Mouse (Mus musculus) kidney, postnatal 36 days (tissue): ENCODE data around the gene Unk.

Source experiments
- DNase-seq, 2 experiments: peaks; one replicate each; pipeline ENCODE4 v3.0.0; 2021 to 2022; ENCODE audit warnings: mixed read lengths in 2 of 2

Gene Unk

DNA sequence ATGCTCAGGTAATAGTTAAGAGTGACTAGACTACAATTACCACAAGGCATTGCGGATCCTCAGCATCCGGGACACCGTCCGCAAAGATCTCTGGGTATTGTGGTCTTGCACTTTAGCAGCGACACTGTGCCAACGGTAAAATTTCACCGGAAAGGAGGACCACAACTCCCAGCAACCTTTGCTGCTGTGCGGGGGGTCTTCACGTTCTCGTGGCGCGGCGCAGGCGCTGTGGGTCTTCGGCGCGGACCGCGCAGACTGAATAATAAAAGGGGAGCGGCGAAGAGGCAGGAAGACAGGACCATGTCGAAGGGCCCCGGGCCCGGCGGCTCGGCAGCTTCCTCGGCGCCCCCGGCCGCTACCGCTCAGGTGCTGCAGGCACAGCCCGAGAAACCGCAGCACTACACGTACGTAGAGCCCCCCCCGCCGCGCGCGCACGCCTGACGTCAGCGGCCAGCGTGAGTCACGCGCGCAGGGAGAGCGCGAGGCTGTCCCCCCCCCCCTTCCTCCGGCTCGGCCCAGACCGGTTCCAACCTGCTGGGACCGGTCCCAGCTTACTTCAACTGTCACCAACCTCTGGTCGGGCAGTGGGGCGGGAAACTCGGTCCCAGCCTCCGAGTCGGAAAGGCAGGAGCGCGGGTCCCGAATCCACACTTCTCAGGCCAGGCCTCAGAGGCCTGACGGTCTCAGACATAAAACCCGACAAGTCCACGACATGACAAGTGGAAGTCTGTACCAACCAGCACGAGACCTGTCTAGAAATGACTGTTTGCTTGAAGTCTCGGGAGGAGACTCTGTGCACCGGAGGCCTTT, at the start of gene Unk:
Gene Unk, plus strand, starts transcription at position 235 of the 810 bp plus-strand sequence.
- peak; percentile 98 to 99 for DNase-seq

DNA sequence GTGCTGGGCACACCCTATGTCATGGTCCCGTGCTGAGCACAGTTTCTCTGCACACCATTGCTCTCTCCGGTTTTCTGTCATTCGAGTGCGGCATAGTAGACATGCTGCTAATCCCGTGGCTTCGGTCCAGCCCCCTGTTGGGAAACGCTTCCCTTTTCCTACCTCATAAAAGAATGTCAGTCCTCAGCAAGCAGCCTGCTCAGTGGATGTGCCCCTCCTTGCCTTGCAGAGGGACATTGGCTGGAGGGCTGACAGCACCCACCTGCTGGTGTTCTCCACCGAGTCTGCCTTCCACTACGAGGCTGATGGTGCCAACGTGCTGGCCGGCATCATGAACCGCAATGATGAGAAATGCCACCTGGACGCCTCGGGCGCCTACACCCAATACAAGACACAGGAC, 47.6 kb upstream of the Unk start:
- DNase-seq = no peak

DNA sequence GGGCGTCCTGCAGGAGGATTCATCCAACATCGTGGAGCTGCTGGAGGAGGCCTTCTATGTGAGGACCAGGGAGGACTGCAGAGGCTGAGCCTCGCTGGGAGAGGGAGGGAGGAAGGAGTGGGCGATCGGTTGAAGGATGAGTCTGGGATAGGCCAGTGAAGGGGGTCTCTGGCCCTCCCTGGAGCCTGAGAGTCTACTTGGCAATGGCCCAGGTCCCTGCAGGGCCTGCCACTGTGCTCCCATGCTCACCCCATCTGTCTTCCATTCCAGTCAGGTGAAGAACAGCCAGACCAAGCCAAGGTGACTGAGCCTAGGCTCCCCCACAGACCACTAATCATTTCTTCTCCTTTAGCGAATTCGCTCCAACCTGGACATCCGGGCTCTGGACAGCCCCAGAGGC, 46.8 kb upstream of the Unk start:
- DNase-seq = no peak

DNA sequence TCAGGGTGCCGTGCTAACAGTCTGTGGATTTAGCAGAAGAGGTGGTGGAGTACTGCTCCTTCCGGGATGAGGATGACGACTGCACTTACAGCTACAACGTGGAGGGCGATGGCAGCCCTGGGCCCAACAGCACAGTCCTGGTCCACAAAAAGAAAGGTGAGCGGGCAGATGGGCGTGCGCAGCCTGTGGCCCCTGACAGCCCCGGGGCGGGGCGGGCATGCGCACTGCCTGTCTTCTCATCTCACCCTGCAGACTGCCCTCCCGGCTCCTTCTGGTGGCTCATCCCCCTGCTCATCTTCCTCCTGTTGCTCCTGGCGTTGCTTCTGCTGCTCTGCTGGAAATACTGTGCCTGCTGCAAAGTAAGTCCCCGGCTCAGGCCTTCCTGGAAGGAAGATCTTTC, 40.4 kb upstream of the Unk start:
- DNase-seq = no peak

DNA sequence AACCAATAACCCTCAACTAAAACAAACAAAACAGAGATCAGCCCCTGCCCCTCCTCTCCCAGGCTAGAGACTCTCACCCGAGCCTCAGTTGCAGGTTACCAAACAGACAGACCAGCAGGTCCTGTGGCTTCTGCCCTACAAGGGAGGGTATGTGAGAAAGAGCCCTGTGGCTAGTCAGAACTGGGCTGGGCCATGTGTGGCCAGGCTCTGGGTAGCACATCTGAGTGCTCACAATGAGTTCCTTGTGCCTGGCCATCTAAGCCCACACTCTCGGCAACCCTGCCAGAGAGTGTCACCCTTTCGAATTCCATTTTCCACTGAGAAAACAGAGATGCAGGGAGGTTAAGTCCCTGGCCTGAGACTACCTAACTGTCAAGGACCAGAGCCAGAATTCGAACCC, 38.0 kb upstream of the Unk start:
- no peak for DNase-seq

DNA sequence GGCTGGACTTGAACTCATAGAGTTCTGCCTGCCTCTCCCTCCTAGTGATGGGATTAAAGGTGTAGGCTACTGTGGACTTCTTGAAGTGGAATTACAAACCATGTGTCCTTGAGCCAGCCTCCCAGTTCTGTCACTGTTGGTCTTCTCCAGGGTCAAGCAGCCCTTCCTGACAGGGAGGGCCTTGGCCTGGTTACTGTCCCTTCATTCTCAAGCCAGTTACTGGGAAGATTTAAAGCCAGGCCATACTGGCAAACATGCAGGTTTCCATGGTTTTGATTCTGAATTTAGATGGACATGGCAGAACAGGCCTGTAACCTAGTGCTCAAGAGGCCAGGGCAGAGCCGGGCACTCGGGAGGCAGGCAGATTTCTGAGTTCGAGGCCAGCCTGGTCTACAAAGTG, 34.9 kb upstream of the Unk start:
- DNase-seq = no peak

DNA sequence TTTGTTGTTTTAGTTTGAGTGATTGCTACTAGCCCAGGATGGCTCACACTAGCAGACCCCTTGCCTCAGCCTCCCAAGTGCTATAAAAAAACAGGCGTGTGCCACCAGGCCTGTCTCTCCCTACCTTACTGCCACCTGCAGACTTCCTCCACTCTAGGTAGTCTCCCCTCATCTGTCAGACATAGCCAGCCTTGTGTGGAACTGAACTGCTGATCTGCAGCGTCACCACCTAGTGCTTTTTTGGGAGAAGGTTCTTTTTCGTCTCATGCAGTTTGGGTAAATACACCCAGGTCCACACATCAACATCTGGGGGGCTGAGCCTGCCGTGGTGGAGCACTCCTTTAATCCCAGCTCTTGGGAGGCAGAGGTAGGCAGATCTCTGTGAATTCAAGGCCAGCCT, 33.1 kb upstream of the Unk start:
- DNase-seq = no peak

DNA sequence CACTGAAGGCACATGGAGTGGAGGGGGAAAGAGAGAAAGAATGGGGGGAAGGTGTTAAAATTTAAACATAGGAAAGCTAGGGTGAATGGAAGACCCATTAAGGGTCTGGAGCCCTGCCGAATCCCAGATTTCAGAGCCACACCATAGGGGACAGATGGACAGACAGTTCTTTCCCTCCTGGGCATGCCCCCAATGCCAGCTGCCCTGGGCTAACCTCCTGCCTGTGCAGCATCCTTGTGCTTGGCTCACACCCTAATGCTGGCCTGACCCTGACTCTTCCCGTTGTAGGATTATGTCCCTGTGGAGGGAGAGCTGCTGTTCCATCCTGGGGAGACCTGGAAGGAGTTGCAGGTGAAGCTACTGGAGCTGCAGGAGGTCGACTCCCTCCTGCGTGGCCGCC, 32.5 kb upstream of the Unk start:
- no peak for DNase-seq

DNA sequence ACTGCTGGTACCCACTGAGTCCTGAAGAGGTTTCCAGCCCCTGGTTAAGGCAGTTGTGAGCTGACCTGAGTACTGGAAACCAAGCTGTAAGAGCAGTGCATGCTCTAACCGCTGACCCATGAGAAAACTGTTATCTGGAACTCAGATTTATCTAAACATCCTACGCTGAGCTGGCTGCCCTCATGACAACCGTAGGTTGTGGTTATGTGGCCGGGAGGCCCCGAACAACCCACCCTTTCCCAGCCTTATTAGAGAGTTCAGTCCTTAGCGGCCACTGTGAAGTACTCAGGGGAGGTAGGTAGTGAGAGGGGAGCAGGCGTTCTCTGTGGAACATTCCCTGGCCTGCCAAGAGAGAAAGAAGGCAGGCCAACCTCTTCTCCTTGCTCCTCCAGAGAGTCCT, 31.1 kb upstream of the Unk start:
- DNase-seq = no peak

DNA sequence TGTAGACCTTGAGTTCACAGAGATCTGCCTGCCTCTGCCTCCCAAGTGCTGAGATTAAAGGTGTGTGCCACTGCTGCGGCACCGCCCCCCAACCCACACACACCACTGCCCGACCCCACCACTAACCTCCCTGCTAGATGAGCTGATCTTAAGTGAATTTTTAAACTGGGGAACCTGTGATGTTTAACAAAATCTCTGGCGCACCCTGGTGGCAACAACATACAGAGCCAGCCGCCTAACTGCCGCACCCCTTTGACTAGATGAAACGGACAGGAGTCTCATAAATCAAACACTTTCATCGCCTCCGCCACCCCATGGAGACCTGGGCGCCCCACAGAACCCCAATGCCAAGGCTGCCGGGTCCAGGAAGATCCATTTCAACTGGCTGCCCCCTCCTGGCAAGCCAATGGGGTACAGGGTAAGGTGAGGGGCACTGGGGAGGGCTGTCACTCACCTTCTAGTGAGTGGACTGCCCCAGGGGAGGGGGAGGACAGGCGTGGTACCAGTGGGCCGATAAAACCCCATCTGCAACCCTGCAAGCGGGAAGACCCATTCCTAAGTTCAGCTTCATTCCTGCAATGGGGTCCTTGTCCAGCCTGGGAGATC, 30.5 kb upstream of the Unk start:
- peak; percentile 81 to 92 for DNase-seq

DNA sequence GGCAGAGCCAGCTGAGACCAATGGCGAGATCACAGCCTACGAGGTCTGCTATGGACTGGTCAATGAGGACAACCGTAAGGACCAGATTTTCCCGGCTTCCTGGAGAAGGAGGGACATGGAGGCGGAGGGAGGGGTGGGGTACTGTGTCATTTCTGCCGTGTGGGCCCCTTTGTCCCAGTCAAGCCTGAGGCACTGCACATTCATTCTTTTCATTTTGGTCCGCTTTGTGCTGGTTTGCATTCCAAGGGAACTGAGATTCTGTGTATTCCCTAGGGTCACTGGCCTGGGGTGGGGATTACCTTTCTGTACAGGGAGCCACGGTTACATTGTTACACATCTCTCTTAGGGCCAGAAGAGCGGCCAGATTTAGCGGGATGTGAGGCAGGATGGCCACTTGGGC, 29.5 kb upstream of the Unk start:
- DNase-seq = no peak

DNA sequence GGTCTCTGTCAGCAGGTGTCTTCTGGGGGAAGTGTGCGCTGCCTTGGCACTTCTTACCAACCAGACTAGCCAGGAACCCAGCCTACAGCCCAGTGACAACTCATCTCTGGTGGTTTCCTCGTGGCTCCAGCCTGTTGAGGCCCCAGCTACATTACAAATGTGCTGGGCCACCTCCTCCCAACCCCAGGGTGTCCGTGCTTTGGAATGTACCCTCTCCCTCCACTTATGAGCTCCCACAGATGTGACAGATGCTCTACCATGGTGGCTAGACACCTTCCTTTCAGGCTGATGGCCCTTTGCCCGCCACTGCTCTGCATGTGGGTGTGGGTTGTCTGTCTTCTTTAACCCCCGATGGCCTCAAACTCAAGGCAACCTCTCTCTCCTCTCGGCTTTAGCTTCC, 28.4 kb upstream of the Unk start:
- DNase-seq = no peak

DNA sequence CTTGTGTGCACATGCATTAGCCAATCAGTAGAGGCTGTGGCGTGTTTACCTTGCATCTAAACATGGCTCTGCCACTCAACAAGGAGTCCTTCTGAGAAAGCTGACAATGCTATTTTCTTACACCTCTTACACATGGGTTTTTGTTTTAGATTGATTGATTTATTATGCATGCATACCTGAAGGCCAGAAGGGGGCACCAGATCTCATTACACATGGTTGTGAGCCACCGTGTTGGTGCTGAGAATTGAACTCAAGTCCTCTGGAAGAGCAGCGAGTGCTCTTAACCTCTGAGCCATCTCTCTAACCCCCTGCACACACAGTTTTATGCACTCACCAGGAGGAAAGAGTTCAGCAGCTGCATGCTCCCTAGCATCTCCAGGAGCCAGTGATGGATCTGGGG, 27.2 kb upstream of the Unk start:
- no peak for DNase-seq

DNA sequence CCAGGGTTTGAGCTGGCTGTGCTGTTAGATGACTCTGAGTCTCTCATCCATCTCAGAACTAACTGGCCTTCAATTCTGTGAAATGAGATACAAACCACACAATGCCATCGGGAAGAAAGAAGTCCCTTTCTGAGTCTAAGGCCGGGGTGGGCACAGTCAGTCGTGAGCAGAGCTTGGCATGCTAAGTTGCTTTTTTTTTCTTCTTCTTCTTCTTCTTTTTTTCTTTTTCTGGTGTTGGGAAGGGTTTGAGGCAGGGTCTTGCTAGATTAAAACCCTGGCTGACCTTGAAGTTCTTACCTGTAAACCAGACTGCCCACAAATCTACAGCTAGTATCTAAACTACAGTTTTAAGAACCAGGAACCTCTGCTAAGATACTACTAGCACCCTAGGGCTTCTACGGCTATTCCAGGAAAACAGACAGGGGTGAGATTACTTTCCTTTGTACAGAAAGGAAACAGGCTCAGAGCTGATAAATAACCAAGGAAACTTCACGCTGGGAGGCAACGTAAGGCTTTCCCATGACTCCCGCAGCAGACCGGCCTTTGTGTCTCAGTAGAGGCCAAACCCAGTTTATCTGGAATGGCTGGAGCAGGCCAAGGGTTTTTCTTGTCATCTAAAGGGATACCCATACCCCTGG, 25.8 kb upstream of the Unk start:
- DNase-seq = no peak

DNA sequence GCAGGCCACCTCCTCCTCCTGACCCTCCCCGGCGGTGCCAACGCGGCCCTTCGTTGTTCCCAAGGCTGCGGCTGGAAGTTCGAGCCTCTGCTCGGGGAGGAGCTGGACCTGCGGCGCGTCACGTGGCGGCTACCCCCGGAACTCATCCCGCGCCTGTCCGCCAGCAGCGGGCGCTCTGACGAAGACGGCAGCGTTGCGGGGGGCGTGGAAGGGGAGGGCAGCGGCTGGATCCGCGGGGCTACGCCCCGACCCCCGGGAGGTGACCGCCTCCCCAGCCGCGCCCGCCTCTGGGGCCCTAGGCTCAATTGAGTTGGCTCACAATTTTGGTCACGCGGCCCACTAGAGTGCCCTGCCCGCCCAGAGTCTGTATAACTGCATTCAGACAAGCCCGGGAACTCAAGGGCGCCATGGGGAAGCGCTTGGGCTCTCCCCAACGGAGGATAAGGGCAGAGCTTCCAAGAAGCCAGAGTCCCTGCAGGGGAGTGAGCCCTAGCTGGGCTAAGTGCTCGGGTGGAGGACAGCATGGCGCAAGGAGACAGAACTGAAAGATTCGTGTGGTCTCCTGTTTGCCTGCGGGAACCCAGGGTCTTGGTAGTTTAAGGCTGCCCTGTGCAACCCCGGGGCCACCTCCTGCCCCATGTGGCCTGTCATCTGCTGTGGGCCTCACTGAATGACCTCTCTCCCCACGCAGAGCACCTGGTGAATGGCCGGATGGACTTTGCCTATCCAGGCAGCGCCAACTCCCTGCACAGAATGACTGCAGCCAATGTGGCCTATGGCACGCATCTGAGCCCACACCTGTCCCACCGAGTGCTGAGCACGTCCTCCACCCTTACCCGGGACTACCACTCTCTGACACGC, 25.1 kb upstream of the Unk start:
- peak; percentile 75 to 87 for DNase-seq

DNA sequence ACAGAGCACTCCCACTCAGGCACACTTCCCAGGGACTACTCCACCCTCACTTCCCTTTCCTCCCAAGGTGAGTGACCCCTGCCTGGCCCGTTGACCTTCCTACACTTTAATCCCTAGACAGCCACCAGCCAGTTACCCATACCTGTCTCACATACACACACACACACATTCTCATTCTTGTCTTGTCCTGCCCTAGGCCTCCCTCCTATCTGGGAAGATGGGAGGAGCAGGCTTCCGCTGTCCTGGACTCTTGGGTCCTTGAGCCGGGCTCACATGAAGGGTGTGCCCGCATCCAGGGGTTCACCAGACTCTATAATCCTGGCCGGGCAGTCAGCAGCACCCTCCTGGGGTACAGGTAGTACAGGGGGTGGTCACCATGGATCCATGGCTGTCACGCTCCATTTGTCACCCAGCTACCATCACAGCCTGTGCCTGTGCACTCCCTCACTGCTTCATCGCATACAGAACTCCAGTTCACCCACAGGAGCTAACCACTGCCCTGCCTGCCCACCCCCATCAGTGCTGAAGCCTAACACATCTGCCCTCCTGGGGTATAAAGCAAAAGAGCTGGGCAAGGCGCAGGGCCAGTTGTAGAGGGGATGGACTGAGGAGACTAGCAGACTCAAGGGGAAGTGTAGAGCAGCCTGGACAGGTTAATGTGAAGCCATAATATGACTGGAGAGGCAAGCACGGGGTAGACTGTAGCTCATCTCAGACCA, 24.3 kb upstream of the Unk start:
- peak in 1 of 2 experiments; percentile 25 for DNase-seq

DNA sequence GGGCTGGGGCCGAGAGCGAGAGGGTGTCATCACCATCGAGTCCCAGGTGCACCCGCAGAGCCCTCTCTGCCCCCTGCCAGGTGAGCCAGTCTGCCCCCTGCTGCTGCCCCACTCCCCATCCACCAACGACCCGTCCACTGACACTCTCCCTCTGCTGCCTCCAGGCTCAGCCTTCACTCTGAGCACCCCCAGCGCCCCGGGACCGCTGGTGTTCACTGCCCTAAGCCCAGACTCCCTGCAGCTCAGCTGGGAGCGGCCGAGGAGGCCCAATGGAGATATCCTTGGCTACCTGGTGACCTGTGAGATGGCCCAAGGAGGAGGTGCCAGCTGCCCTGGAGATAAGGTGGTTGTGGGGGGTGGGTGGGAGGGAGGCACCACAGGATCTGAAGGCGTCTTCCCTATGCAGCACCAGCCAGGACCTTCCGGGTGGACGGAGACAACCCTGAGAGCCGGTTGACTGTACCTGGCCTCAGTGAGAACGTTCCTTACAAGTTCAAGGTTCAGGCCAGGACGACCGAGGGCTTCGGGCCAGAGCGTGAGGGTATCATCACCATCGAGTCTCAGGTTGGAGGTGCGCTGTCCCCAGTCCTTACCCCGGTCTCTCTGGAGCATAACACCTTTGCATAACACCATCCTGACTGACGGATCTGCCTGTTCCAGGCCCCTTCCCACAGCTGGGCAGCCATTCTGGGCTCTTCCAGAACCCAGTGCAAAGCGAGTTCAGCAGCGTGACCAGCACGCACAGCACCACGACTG, 22.8 kb upstream of the Unk start:
- no peak for DNase-seq

DNA sequence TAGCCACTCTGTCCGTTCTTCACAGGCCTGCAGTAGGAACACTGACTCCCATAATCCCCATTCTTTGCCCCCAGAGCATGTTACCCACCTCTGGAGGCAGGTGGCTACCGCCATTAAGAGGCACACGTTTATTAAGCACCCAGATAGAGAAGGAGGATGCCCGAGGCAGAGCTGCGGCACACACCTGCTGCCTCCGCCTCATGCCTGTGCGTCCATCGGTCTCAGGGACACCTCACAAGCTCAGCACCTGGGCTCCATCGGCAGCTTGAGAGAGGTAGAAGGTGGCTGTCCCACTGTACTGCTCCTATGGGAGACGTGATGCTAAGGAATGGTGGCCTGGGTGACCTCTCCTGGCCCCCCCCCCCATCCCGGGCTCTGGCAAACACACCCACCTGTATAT, 21.7 kb upstream of the Unk start:
- no peak for DNase-seq

DNA sequence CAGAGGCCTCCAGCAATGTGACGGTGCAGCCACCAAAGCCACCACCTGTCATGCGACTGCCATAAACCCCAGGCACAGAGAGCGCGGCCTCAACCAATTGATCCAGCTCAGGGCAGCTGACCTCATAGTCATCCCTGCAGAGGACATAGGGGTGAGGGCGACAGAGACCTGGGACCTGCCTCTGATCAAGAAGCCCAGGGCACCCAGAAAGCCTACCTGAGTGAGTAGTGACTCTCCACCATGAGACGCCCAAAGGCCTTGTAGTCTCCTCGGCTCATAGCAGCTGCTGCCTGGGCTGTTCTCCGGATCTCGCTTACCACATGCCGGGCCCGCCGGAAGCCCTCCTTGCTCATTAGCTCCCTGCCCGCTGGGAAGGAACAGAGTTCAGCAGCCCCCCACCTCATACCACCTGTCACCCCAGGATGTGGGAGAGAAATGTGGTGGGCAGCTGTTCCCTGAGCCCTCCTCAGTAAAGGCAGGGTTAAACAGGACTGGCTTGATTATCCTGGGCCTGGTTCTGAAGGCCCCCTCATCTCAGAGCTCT, 21.2 kb upstream of the Unk start:
- no peak for DNase-seq

DNA sequence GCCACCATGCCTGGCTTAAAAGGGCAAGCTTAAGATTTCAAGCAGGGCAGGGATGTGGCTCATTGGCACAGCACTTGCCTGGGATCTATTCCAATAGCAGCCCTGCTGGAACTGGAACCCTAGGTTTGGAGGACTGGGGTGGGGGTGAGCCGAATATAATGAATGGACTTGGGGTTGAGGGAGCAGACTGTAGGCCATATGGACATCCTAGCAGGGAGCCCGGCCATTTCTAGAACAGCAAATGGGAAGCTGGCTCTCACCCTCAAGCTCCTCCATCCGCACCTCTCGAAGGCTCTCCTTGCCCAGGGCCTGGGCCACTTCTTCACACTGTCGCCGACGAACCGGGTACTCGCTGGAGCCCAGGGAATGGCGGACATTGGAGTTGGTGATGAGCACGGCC, 20.5 kb upstream of the Unk start:
- no peak for DNase-seq

DNA sequence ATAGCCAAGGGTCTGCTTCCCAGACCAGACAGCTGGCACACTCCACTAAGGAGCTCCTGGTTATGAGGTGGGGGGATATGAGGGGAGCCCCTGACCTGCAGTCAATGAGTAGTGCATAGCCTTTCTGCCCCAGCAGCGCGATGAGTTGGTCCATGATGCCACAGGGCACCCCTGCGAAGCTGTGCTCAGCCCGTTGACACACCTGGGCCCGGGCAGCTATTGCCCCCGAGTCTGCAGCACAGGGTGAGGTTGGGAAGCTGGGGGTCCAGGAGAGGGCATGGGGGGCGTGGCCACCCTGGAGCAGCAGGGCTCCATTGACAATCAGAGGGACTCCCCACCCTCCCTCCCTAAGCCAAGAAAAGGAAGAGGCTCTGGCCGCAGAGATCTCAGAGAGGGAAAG, 20.0 kb upstream of the Unk start:
- no peak for DNase-seq

DNA sequence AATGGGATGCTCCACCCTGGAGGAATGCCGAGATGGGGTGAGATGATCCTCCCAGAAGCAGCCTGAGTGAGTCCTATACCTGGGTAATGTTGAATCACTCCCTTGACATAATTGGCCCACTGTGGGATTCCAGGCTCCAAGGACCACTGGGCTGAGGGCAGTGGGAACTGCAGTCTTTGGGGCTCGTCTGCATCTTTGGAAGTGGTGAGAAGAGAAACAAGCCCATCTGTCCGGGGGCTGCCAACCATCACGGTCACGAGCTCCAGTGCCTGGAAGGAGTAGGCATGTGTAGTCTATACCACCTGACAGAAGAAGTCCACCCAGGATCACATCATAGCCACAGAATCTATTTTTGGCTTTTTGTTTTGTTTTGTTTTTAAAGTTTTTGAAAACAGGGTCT, 19.2 kb upstream of the Unk start:
- DNase-seq = no peak
